In genomic region chr4:103314526-103314910, GRCm38 (mm10) we compare ENCODE assay signal across 9 mouse cellular contexts. TPM values are rescaled to one million over a fixed set of nuclear protein-coding genes. Genes with fewer than 3 reads are reported as not detected.
DNase-seq lines count a peak whose midpoint lies in the region; ATAC-seq and TF ChIP-seq lines count a peak whose summit lies in the region.
"Had no signal": no experiment of that assay in that cellular context is flagged by ENCODE, and none has a peak within 500 bp of the region (broad histone marks: within the 10 kb centered on the region; RNA-seq: fewer than 3 reads in every experiment).

No protein-coding gene starts in this region.

- peak; percentile 39 for DNase-seq in 416B (ENCODE audit: low read depth)
- no peak for DNase-seq in G1E (ENCODE audit: low spot score)
- DNase-seq in frontal cortex, postnatal 25 days (ENCODE audit: low spot score in 2 of 2), result no peak
- no peak for DNase-seq in gastrocnemius, postnatal 4 days (ENCODE audit: low spot score in 2 of 2)
- DNase-seq in gastrocnemius, postnatal 10 days, result no peak

- H3K9ac ChIP-seq in heart, embryonic 12.5 days, result peak overlapping the region; percentile 78; the same call in 1 of the 2 replicates
- H3K9ac ChIP-seq in liver, embryonic 16.5 days (ENCODE audit: low read depth, low read length), result peak overlapping the region; percentile 83
- H3K9ac ChIP-seq in stomach, embryonic 15.5 days, result no peak overlapping the region

- no peaks in the 10 kb centered on the region for H3K9me3 ChIP-seq in G1E (replicated peaks)
- no peaks in the 10 kb centered on the region for H3K9me3 ChIP-seq in heart, embryonic 12.5 days (replicated peaks)
- H3K9me3 ChIP-seq in liver, embryonic 16.5 days (replicated peaks; ENCODE audit: control insufficient read depth, low read length), result no peaks in the 10 kb centered on the region
- H3K9me3 ChIP-seq in stomach, embryonic 15.5 days, result no peaks in the 10 kb centered on the region

- peak overlapping the region; percentile 70 for H3K4me2 ChIP-seq in heart, embryonic 12.5 days
- peak overlapping the region; percentile 93 for H3K4me2 ChIP-seq in liver, embryonic 16.5 days (ENCODE audit: low read depth, low read length)
- peak overlapping the region; percentile 55 for H3K4me2 ChIP-seq in stomach, embryonic 15.5 days

- peak overlapping the region; percentile 78 for H3K4me3 ChIP-seq in G1E (ENCODE audit: low read depth, low read length)
- H3K4me3 ChIP-seq in heart, embryonic 12.5 days, result peak overlapping the region; percentile 68
- H3K4me3 ChIP-seq in liver, embryonic 16.5 days (ENCODE audit: low read depth, low read length), result peak overlapping the region; percentile 78
- H3K4me3 ChIP-seq in stomach, embryonic 15.5 days (replicated peaks), result peak overlapping the region; percentile 68

- no peak for ATAC-seq in G1E (ENCODE audit: extremely low read depth, insufficient number of reproducible peaks, low FRiP score, poor library complexity, severe bottlenecking)
- no peak for ATAC-seq in heart, embryonic 12.5 days (ENCODE audit: insufficient number of reproducible peaks, low FRiP score)
- ATAC-seq in liver, embryonic 16.5 days (ENCODE audit: low read depth), result no peak
- no peak for ATAC-seq in stomach, embryonic 15.5 days (ENCODE audit: insufficient read depth, low FRiP score, low read depth)

- peaks cover 5% of the 10 kb centered on the region for H3K27me3 ChIP-seq in G1E (ENCODE audit: insufficient read depth, low read length)
- H3K27me3 ChIP-seq in heart, embryonic 12.5 days (replicated peaks), result no peaks in the 10 kb centered on the region
- H3K27me3 ChIP-seq in liver, embryonic 16.5 days (ENCODE audit: control insufficient read depth, insufficient read depth, low read depth, low read length), result no peaks in the 10 kb centered on the region
- no peaks in the 10 kb centered on the region for H3K27me3 ChIP-seq in stomach, embryonic 15.5 days (replicated peaks)

- no peak for TF ChIP-seq CTCF in G1E (IDR thresholded peaks at IDR 0.05; ENCODE audit: low read depth, low read length)

- peaks cover 20% of the 10 kb centered on the region for H3K36me3 ChIP-seq in G1E (replicated peaks)
- no peaks in the 10 kb centered on the region; the same call in 1 of the 2 replicates for H3K36me3 ChIP-seq in heart, embryonic 12.5 days
- no peaks in the 10 kb centered on the region for H3K36me3 ChIP-seq in liver, embryonic 16.5 days (ENCODE audit: control insufficient read depth, insufficient read depth)
- H3K36me3 ChIP-seq in stomach, embryonic 15.5 days, result no peaks in the 10 kb centered on the region

- 52% methylated on average over 3 of the region's 3 CpGs for WGBS in heart, embryonic 12.5 days
- WGBS in liver, embryonic 16.5 days (ENCODE audit: insufficient replicate concordance), result 70% methylated on average over 3 of the region's 3 CpGs
- 42% methylated on average over 3 of the region's 3 CpGs for WGBS in stomach, embryonic 15.5 days

- H3K4me1 ChIP-seq in G1E (ENCODE audit: insufficient read depth, low read depth, low read length), result peaks cover 29% of the 10 kb centered on the region
- peaks cover 3% of the 10 kb centered on the region for H3K4me1 ChIP-seq in heart, embryonic 12.5 days (replicated peaks)
- peaks cover 2% of the 10 kb centered on the region for H3K4me1 ChIP-seq in liver, embryonic 16.5 days (ENCODE audit: control insufficient read depth, low read depth, low read length)
- no peaks in the 10 kb centered on the region for H3K4me1 ChIP-seq in stomach, embryonic 15.5 days

- no peak overlapping the region for H3K27ac ChIP-seq in heart, embryonic 12.5 days (ENCODE audit: poor library complexity, severe bottlenecking)
- no peak overlapping the region for H3K27ac ChIP-seq in liver, embryonic 16.5 days (ENCODE audit: low read length)
- no peak overlapping the region for H3K27ac ChIP-seq in stomach, embryonic 15.5 days

RNA-seq across cellular contexts. Expression of gene Oma1, which starts 0.9 kb away (rescaled TPM):
- total RNA-seq in G1E (2014; fragmentation: Nextera tagmentation) (9.9 and 13.8 TPM in 2 replicates), G1E (2017) (25.3 and 39.8 TPM in 2 replicates)
- 0.47 and 0.77 TPM in 2 replicates for polyA plus RNA-seq in G1E (2012)
- 20.4 and 21.1 TPM in 2 replicates for polyA plus RNA-seq in heart, embryonic 12.5 days (2016; fragmentation: Nextera tagmentation; extraction: Ambion mirVana)
- 11.6 and 11.9 TPM in 2 replicates for polyA plus RNA-seq in liver, embryonic 16.5 days (2015; fragmentation: Nextera tagmentation; extraction: Ambion mirVana)
- 21.2 and 22.8 TPM in 2 replicates for polyA plus RNA-seq in stomach, embryonic 15.5 days (2015; fragmentation: Nextera tagmentation; extraction: Ambion mirVana)
- total RNA-seq in gastrocnemius, postnatal 4 days (2021), result 10 to 100 TPM; 16.0 to 16.3 TPM
- total RNA-seq in gastrocnemius, postnatal 10 days (2021), result 10 to 100 TPM; 18.3 to 19.7 TPM

RNA-seq across cellular contexts. Expression of gene 4921539E11Rik, which starts 23.9 kb away (rescaled TPM):
- total RNA-seq in G1E (2014; fragmentation: Nextera tagmentation) (not detected in 2 replicates), G1E (2017) (0.22 TPM in 1 of 2 replicates, not detected in the other)
- not detected in 2 replicates for polyA plus RNA-seq in G1E (2012)
- polyA plus RNA-seq in heart, embryonic 12.5 days (2016; fragmentation: Nextera tagmentation; extraction: Ambion mirVana), result not detected in 2 replicates
- polyA plus RNA-seq in liver, embryonic 16.5 days (2015; fragmentation: Nextera tagmentation; extraction: Ambion mirVana), result not detected in 2 replicates
- polyA plus RNA-seq in stomach, embryonic 15.5 days (2015; fragmentation: Nextera tagmentation; extraction: Ambion mirVana), result not detected in 2 replicates
- total RNA-seq in gastrocnemius, postnatal 4 days (2021), result not detected
- total RNA-seq in gastrocnemius, postnatal 10 days (2021), result not detected
- total RNA-seq: common myeloid progenitor, adult 5-6 weeks had no signal
